Mouse (Mus musculus): ENCODE data around the gene Stra6. TPM values are rescaled to one million over a fixed set of nuclear protein-coding genes. Genes with fewer than 3 reads are reported as not detected.

The Stra6 gene
- total RNA-seq, 1 experiment = 4.5 TPM

- H3K9ac ChIP-seq (ENCODE audit: insufficient read depth, low read depth, low read length, poor library complexity, severe bottlenecking) = no peak overlapping the region
- H3K4me3 ChIP-seq (ENCODE audit: insufficient read depth in 1 of 2, low read depth in 1 of 2, low read length in 2 of 2, poor library complexity in 1 of 2, severe bottlenecking in 1 of 2) = no peak overlapping the region
- H3K9me3 ChIP-seq (ENCODE audit: control insufficient read depth, insufficient read depth, low read depth, low read length) = no peaks in the 10 kb centered on the region
- TF ChIP-seq CHD2 (IDR thresholded peaks at IDR 0.05; ENCODE audit: low read depth, low read length) (no peak), MAFK (IDR thresholded peaks at IDR 0.05; ENCODE audit: insufficient read depth, low read depth, low read length) (no peak)
- no peaks in the 10 kb centered on the region for H3K36me3 ChIP-seq (ENCODE audit: control insufficient read depth, insufficient read depth, low read length, poor library complexity, severe bottlenecking)
- peaks cover 2 to 16% of the 10 kb centered on the region in 2 experiments; a peak in 2 of 4 replicates for H3K4me1 ChIP-seq (ENCODE audit: control insufficient read depth in 2 of 2, insufficient read depth in 2 of 2, low read length in 2 of 2, poor library complexity in 1 of 2)
- in situ Hi-C loops (cut with MboI; ENCODE audit: low sequenced_read_pairs in 2 of 2, unreplicated experiment in 2 of 2) = no loop called here
- DNase-seq (ENCODE audit: low read depth, low spot score) = no peak
- H3K27ac ChIP-seq (ENCODE audit: insufficient read depth, low read depth, low read length, poor library complexity, severe bottlenecking) = no peak overlapping the region
Observed at GRCm38 (mm10) chr9:58135921-58136321, 72.3 kb downstream of the Stra6 start.

- Histone ChIP-seq H3K4me3 (ENCODE audit: insufficient read depth in 1 of 2, low read depth in 1 of 2, low read length in 2 of 2, poor library complexity in 1 of 2, severe bottlenecking in 1 of 2) (no peak overlapping the region), H3K27ac (ENCODE audit: insufficient read depth, low read depth, low read length, poor library complexity, severe bottlenecking) (no peak overlapping the region), H3K9ac (ENCODE audit: insufficient read depth, low read depth, low read length, poor library complexity, severe bottlenecking) (no peak overlapping the region), H3K4me1 (ENCODE audit: control insufficient read depth in 2 of 2, insufficient read depth in 2 of 2, low read length in 2 of 2, poor library complexity in 1 of 2) (peaks cover 2 to 10% of the 10 kb centered on the region in 2 experiments; a peak in 2 of 4 replicates), H3K36me3 (ENCODE audit: control insufficient read depth, insufficient read depth, low read length, poor library complexity, severe bottlenecking) (no peaks in the 10 kb centered on the region), H3K9me3 (ENCODE audit: control insufficient read depth, insufficient read depth, low read depth, low read length) (no peaks in the 10 kb centered on the region)
- in situ Hi-C loops (cut with MboI; ENCODE audit: low sequenced_read_pairs in 2 of 2, unreplicated experiment in 2 of 2) = no loop called here
- no peak for TF ChIP-seq CHD2 (IDR thresholded peaks at IDR 0.05; ENCODE audit: low read depth, low read length)
- no peak for TF ChIP-seq HCFC1 (IDR thresholded peaks at IDR 0.05; ENCODE audit: borderline replicate concordance, insufficient read depth, low read length)
- TF ChIP-seq ZNF384 (IDR thresholded peaks at IDR 0.05; ENCODE audit: low read depth, low read length) = no peak
- TF ChIP-seq ZC3H11A (IDR thresholded peaks at IDR 0.05; ENCODE audit: borderline replicate concordance, low read depth, low read length) = no peak
- no peak for TF ChIP-seq MAFK (IDR thresholded peaks at IDR 0.05; ENCODE audit: insufficient read depth, low read depth, low read length)
- no peak for DNase-seq (ENCODE audit: low read depth, low spot score)
Observed at GRCm38 (mm10) chr9:58139947-58140346, 76.4 kb downstream of the Stra6 start.

- no peak for TF ChIP-seq HCFC1 (IDR thresholded peaks at IDR 0.05; ENCODE audit: borderline replicate concordance, insufficient read depth, low read length)
- TF ChIP-seq ZNF384 (IDR thresholded peaks at IDR 0.05; ENCODE audit: low read depth, low read length) = no peak
- no peak for TF ChIP-seq CHD2 (IDR thresholded peaks at IDR 0.05; ENCODE audit: low read depth, low read length)
- TF ChIP-seq ZC3H11A (IDR thresholded peaks at IDR 0.05; ENCODE audit: borderline replicate concordance, low read depth, low read length) = no peak
- TF ChIP-seq MAFK (IDR thresholded peaks at IDR 0.05; ENCODE audit: insufficient read depth, low read depth, low read length) = no peak
- H3K9ac ChIP-seq (ENCODE audit: insufficient read depth, low read depth, low read length, poor library complexity, severe bottlenecking) = no peak overlapping the region
- no peak for DNase-seq (ENCODE audit: low read depth, low spot score)
- H3K36me3 ChIP-seq (ENCODE audit: control insufficient read depth, insufficient read depth, low read length, poor library complexity, severe bottlenecking) = no peaks in the 10 kb centered on the region
- H3K4me1 ChIP-seq (ENCODE audit: control insufficient read depth in 2 of 2, insufficient read depth in 2 of 2, low read length in 2 of 2, poor library complexity in 1 of 2) = peaks cover 0 to 4% of the 10 kb centered on the region in 2 experiments; a peak in 1 of 4 replicates
- in situ Hi-C loops (cut with MboI; ENCODE audit: low sequenced_read_pairs in 2 of 2, unreplicated experiment in 2 of 2) = no loop called here
- H3K9me3 ChIP-seq (ENCODE audit: control insufficient read depth, insufficient read depth, low read depth, low read length) = no peaks in the 10 kb centered on the region
- no peak overlapping the region for H3K27ac ChIP-seq (ENCODE audit: insufficient read depth, low read depth, low read length, poor library complexity, severe bottlenecking)
- no peak overlapping the region for H3K4me3 ChIP-seq (ENCODE audit: insufficient read depth in 1 of 2, low read depth in 1 of 2, low read length in 2 of 2, poor library complexity in 1 of 2, severe bottlenecking in 1 of 2)
Observed at GRCm38 (mm10) chr9:58143419-58143818, 79.8 kb downstream of the Stra6 start.

- Histone ChIP-seq H3K4me1 (ENCODE audit: control insufficient read depth in 2 of 2, insufficient read depth in 2 of 2, low read length in 2 of 2, poor library complexity in 1 of 2) (peaks cover 0 to 4% of the 10 kb centered on the region in 2 experiments; a peak in 1 of 4 replicates), H3K9ac (ENCODE audit: insufficient read depth, low read depth, low read length, poor library complexity, severe bottlenecking) (no peak overlapping the region), H3K27ac (ENCODE audit: insufficient read depth, low read depth, low read length, poor library complexity, severe bottlenecking) (no peak overlapping the region), H3K9me3 (ENCODE audit: control insufficient read depth, insufficient read depth, low read depth, low read length) (no peaks in the 10 kb centered on the region), H3K36me3 (ENCODE audit: control insufficient read depth, insufficient read depth, low read length, poor library complexity, severe bottlenecking) (no peaks in the 10 kb centered on the region), H3K4me3 (ENCODE audit: insufficient read depth in 1 of 2, low read depth in 1 of 2, low read length in 2 of 2, poor library complexity in 1 of 2, severe bottlenecking in 1 of 2) (no peak overlapping the region)
- TF ChIP-seq ZNF384 (IDR thresholded peaks at IDR 0.05; ENCODE audit: low read depth, low read length) = no peak
- TF ChIP-seq CHD2 (IDR thresholded peaks at IDR 0.05; ENCODE audit: low read depth, low read length) = no peak
- no peak for TF ChIP-seq ZC3H11A (IDR thresholded peaks at IDR 0.05; ENCODE audit: borderline replicate concordance, low read depth, low read length)
- no peak for TF ChIP-seq HCFC1 (IDR thresholded peaks at IDR 0.05; ENCODE audit: borderline replicate concordance, insufficient read depth, low read length)
- TF ChIP-seq MAFK (IDR thresholded peaks at IDR 0.05; ENCODE audit: insufficient read depth, low read depth, low read length) = no peak
- DNase-seq (ENCODE audit: low read depth, low spot score) = no peak
- in situ Hi-C loops (cut with MboI; ENCODE audit: low sequenced_read_pairs in 2 of 2, unreplicated experiment in 2 of 2) = no loop called here
Observed at GRCm38 (mm10) chr9:58144664-58145063, 81.1 kb downstream of the Stra6 start.

- Histone ChIP-seq H3K36me3 (ENCODE audit: control insufficient read depth, insufficient read depth, low read length, poor library complexity, severe bottlenecking) (no peaks in the 10 kb centered on the region), H3K9ac (ENCODE audit: insufficient read depth, low read depth, low read length, poor library complexity, severe bottlenecking) (no peak overlapping the region), H3K4me3 (ENCODE audit: insufficient read depth in 1 of 2, low read depth in 1 of 2, low read length in 2 of 2, poor library complexity in 1 of 2, severe bottlenecking in 1 of 2) (no peak overlapping the region), H3K4me1 (ENCODE audit: control insufficient read depth in 2 of 2, insufficient read depth in 2 of 2, low read length in 2 of 2, poor library complexity in 1 of 2) (peaks cover 0 to under 1% of the 10 kb centered on the region in 2 experiments; a peak in 1 of 4 replicates), H3K27ac (ENCODE audit: insufficient read depth, low read depth, low read length, poor library complexity, severe bottlenecking) (no peak overlapping the region), H3K9me3 (ENCODE audit: control insufficient read depth, insufficient read depth, low read depth, low read length) (no peaks in the 10 kb centered on the region)
- in situ Hi-C loops (cut with MboI; ENCODE audit: low sequenced_read_pairs in 2 of 2, unreplicated experiment in 2 of 2) = no loop called here
- DNase-seq (ENCODE audit: low read depth, low spot score) = no peak
- TF ChIP-seq ZC3H11A (IDR thresholded peaks at IDR 0.05; ENCODE audit: borderline replicate concordance, low read depth, low read length) = no peak
- no peak for TF ChIP-seq HCFC1 (IDR thresholded peaks at IDR 0.05; ENCODE audit: borderline replicate concordance, insufficient read depth, low read length)
- no peak for TF ChIP-seq CHD2 (IDR thresholded peaks at IDR 0.05; ENCODE audit: low read depth, low read length)
- TF ChIP-seq ZNF384 (IDR thresholded peaks at IDR 0.05; ENCODE audit: low read depth, low read length) = no peak
- no peak for TF ChIP-seq MAFK (IDR thresholded peaks at IDR 0.05; ENCODE audit: insufficient read depth, low read depth, low read length)
Observed at GRCm38 (mm10) chr9:58145417-58145816, 81.8 kb downstream of the Stra6 start.

All from ES-E14 (cell line).